Mouse (Mus musculus) liver, embryonic 16.5 days (tissue): ENCODE results near the gene Xxylt1. TPM values are rescaled to one million over a fixed set of nuclear protein-coding genes. Genes with fewer than 3 reads are reported as not detected.

Source experiments
- ATAC-seq: fragments of 200-750 bp; cut with Nextera tagmentation; 2 replicates; pipeline ENCODE4 v1.8.0; 2017; ENCODE audit warnings: low read depth, mild to moderate bottlenecking, moderate number of reproducible peaks, moderate library complexity
- H3K27ac ChIP-seq: fragments of 300-500 bp; sonication (generic); 2 replicates; pipeline ENCODE4 v1.5.1; 2014; ENCODE audit warnings: mild to moderate bottlenecking, low read length
- H3K27me3 ChIP-seq: fragments of 300-500 bp; sonication (generic); 2 replicates; pipeline ENCODE4 v1.6.1; 2014; ENCODE audit warnings: low read depth, low read length, mixed read lengths; ENCODE audit not compliant: control insufficient read depth, insufficient read depth
- H3K36me3 ChIP-seq: fragments of 300-500 bp; sonication (generic); 2 replicates; pipeline ENCODE4 v1.6.1; 2014; ENCODE audit warnings: mild to moderate bottlenecking; ENCODE audit not compliant: control insufficient read depth, insufficient read depth
- H3K4me1 ChIP-seq: fragments of 300-500 bp; sonication (generic); 2 replicates; pipeline ENCODE4 v1.6.1; 2014; ENCODE audit warnings: low read depth, low read length, mixed read lengths; ENCODE audit not compliant: control insufficient read depth
- H3K4me2 ChIP-seq: fragments of 300-500 bp; sonication (generic); 2 replicates; pipeline ENCODE4 v1.6.1; 2014; ENCODE audit warnings: low read depth, low read length, mixed read lengths
- H3K4me3 ChIP-seq: fragments of 300-500 bp; sonication (generic); 2 replicates; pipeline ENCODE4 v1.5.1; 2014; ENCODE audit warnings: low read depth, mild to moderate bottlenecking, low read length
- H3K9ac ChIP-seq: fragments of 300-500 bp; sonication (generic); 2 replicates; pipeline ENCODE4 v1.6.1; 2014; ENCODE audit warnings: low read depth, low read length
- H3K9me3 ChIP-seq: fragments of 300-500 bp; sonication (generic); replicated peaks from 2 replicates; pipeline ENCODE4 v1.6.1; 2016; ENCODE audit warnings: low read length; ENCODE audit not compliant: control insufficient read depth
- WGBS: fragments of 180-500 bp; shearing (Covaris S2); extraction: QIAGEN DNeasy Blood & Tissue Kit; methylation state at CpG from one replicate; pipeline ENCODE4 v1.1.7; 2014; ENCODE audit not compliant: insufficient replicate concordance; 5-methylcytosine and 5-hydroxymethylcytosine counted together
- polyA plus RNA-seq: library from polyadenylated mRNA; unstranded; fragments of >200 nt; fragmentation: Nextera tagmentation; extraction: Ambion mirVana; gene quantifications from 2 replicates; pipeline ENCODE4 v1.2.1, GENCODE M21; 2015

Gene Xxylt1
- polyA plus RNA-seq, 1 experiment from 2014 or later, result 1.2 TPM

DNA sequence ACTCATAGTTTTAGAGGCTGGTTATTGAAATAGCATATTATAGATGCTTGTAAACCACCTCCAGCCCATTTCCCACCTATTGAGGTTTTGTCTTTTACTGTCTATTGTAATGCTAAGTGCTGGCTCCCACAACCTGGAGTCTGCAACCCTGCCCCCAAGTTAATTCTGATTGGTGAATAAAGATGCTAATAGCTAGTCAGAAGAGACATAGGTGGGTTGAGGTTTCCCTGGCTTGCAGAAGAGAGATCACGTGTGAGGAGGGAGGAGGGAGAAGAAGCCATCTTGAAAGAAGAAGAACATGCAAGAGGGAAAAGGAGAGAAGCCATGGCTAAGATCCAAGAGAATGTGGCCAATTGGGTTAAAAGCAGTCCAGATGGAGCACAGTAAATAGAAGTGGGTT, 43.8 kb downstream of the Xxylt1 start:
- H3K4me1 ChIP-seq, result no peaks in the 10 kb centered on the region
- H3K27me3 ChIP-seq, result no peaks in the 10 kb centered on the region
- 73% methylated on average over 1 of the region's 1 CpGs for WGBS
- H3K27ac ChIP-seq, result no peak overlapping the region
- no peak overlapping the region for H3K4me2 ChIP-seq
- no peak overlapping the region for H3K4me3 ChIP-seq
- ATAC-seq, result no peak
- H3K9me3 ChIP-seq, result no peaks in the 10 kb centered on the region
- H3K36me3 ChIP-seq, result no peaks in the 10 kb centered on the region
- no peak overlapping the region for H3K9ac ChIP-seq

DNA sequence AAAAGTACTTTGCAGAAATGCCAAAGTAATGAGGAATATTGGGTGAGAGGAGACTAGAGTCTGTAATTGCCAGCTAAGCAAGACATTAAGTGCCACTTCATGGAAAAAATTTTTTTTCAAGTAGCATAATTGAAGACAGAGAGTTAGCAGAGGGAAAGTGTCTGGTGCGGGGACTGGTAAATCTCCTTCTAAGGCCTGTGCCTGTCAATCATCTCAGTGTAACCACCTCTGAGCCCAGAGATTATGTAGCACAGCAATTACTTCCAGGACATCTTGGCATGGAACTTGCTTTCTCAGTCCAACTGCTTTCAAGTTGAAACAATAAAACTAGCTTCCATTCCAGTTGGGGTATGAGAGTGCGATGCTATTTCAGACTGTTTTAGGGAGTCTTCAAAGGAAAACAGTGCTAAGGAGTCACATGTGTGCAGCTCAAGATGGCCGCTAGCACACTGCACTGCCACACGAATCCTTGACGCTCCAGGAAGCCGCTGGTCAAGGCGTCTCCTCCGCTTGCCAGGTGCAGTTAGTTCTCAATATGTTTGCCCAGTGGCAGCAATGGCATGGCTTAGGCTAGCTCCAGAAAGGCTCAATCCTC, 45.5 kb downstream of the Xxylt1 start:
- H3K27me3 ChIP-seq, result no peaks in the 10 kb centered on the region
- H3K4me1 ChIP-seq, result no peaks in the 10 kb centered on the region
- H3K36me3 ChIP-seq, result no peaks in the 10 kb centered on the region
- no peak for ATAC-seq
- no peak overlapping the region for H3K4me3 ChIP-seq
- H3K4me2 ChIP-seq, result no peak overlapping the region
- H3K9me3 ChIP-seq, result no peaks in the 10 kb centered on the region
- no peak overlapping the region for H3K27ac ChIP-seq
- H3K9ac ChIP-seq, result no peak overlapping the region
- WGBS, result 65% methylated on average over 8 of the region's 8 CpGs

DNA sequence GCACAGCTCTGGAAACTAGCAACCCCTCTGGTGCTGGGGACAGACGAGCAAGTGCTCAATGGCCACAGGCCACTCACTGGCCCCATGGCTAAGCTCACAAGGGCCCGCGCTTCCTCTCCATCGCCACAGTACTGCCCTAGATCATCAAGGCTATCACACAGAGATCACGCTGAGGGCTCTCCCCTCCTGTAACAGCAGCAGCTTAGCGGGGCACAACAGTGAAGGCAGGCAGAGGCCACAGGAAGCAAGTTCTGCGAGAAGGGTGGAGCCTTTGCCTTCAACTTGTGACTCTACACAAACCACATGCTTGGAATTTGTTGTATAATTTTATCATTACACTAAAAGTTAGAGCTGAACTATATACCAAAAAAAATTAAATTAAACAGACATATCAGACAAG, 46.0 kb downstream of the Xxylt1 start:
- no peak overlapping the region for H3K9ac ChIP-seq
- H3K4me3 ChIP-seq, result no peak overlapping the region
- no peaks in the 10 kb centered on the region; the same call in 1 of the 2 replicates for H3K4me1 ChIP-seq
- no peak for ATAC-seq
- 21% methylated on average over 7 of the region's 7 CpGs for WGBS
- H3K36me3 ChIP-seq, result no peaks in the 10 kb centered on the region
- H3K4me2 ChIP-seq, result no peak overlapping the region
- H3K9me3 ChIP-seq, result no peaks in the 10 kb centered on the region
- H3K27me3 ChIP-seq, result no peaks in the 10 kb centered on the region
- no peak overlapping the region for H3K27ac ChIP-seq

DNA sequence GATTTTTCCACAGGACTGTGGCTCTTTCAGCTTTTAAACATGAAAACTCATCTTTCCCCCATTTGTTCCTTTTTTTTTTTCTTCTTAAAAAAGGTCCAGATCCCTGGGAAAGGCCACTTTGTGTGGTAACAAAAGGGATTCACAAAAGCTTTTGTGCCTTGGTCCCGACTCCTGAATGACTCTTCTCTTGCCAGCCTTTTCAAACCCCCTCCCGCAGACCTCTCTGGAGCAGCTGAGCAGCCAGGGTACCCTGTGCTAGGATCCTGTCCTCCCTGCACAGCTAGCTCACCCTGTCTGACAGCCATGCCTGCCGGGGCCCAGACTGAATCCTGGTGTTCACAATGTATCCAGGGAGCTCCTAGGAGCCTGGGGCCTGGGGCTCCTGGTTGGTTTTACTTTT, 47.2 kb downstream of the Xxylt1 start:
- Histone ChIP-seq H3K36me3 (no peaks in the 10 kb centered on the region), H3K27me3 (no peaks in the 10 kb centered on the region), H3K9ac (no peak overlapping the region), H3K9me3 (no peaks in the 10 kb centered on the region), H3K4me2 (no peak overlapping the region), H3K27ac (no peak overlapping the region), H3K4me1 (peaks cover 3% of the 10 kb centered on the region; the same call in 1 of the 2 replicates), H3K4me3 (no peak overlapping the region)
- 71% methylated on average over 3 of the region's 3 CpGs for WGBS
- no peak for ATAC-seq

DNA sequence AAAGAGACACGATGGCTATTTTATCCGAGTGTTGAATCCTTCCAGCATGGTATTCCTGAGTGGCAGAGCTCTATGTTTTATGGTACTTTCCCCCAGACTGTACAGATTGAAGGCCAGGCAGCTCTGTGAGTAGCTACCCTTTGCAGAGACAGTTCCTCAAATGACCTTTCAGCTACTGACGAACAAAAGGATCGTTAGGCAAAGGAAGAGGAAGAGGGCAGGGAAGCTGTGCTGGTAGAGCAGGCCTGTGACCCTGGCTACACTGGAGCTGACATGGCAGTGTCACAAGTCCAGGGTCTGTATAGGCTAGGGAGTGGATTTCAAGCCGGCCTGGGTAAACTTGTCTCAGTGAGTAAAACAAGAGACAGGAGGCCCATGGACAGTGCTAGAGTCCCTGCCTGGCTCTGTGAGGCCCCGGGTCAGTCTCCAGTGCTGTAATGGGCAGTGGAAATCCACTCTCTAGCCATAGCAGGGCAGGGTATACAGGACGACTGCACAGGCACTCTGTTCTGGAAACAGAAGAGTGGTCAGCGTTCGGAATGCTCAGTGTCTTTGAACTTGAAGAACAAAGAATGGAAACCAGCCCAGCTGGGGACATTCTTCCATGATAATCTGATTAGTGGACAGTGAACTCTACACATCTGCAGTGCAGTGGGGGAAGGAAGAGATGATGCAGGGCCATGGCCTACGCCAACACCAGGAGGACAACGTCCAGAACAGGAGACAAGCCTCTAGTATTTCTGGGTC, 51.3 kb downstream of the Xxylt1 start:
- 41% methylated on average over 11 of the region's 11 CpGs for WGBS
- Histone ChIP-seq H3K9me3 (no peaks in the 10 kb centered on the region), H3K36me3 (no peaks in the 10 kb centered on the region), H3K4me3 (no peak overlapping the region), H3K27me3 (no peaks in the 10 kb centered on the region), H3K27ac (0 out of 2 replicates have a peak overlapping the region, but pooled peaks have one; percentile 14), H3K9ac (no peak overlapping the region), H3K4me1 (peaks cover 5% of the 10 kb centered on the region; the same call in 1 of the 2 replicates), H3K4me2 (no peak overlapping the region)
- ATAC-seq, result peak; percentile 30; the same call in 1 of the 2 replicates

DNA sequence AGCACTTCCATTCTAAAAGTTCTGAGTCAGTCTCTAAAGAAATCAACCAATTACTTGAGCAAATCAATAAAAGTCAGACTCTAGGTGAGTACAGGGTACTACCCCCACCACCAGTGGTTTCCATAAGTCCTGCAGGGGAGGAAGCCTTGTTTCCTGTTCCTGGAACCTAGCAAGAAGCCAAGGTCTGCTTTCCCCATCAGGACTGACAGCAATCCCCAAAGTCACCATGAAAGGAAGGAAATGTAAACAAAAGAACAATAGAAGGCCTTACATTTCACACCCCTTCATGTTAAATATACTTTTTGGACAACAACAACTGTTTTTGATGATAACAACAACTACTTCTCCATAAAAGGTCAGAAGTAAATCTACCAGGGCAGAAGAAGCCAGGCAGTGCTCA, 53.6 kb downstream of the Xxylt1 start:
- ATAC-seq, result no peak
- no peak overlapping the region for H3K27ac ChIP-seq
- H3K4me2 ChIP-seq, result no peak overlapping the region

DNA sequence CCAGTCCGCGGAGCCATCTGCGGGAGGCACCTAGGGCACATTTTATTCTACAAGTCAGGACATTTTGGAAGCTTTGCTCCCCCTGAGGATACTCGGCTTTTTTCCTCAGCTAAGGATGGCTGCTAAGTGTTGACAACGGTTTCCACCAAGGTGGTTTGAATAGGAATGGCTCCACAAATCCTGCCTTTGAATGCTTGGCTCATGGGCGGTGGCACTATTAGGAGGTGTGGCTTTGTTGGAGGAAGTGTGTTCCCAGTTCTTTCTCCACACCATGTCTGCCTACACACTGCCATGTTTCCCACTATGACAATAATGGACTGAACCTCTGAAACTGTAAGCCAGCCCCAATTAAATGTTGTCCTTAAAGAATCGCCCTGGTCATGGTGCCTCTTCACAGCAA, 55.7 kb downstream of the Xxylt1 start:
- H3K4me2 ChIP-seq, result no peak overlapping the region
- no peaks in the 10 kb centered on the region for H3K9me3 ChIP-seq
- H3K36me3 ChIP-seq, result no peaks in the 10 kb centered on the region
- no peaks in the 10 kb centered on the region for H3K27me3 ChIP-seq
- H3K9ac ChIP-seq, result no peak overlapping the region
- no peak overlapping the region for H3K4me3 ChIP-seq
- H3K27ac ChIP-seq, result no peak overlapping the region
- WGBS, result 78% methylated on average over 7 of the region's 7 CpGs
- ATAC-seq, result no peak
- peaks cover 8% of the 10 kb centered on the region for H3K4me1 ChIP-seq

More for the DNA sequence above, 53.6 kb downstream of the Xxylt1 start:
- no peak overlapping the region for H3K4me3 ChIP-seq
- peaks cover 5% of the 10 kb centered on the region; the same call in 1 of the 2 replicates for H3K4me1 ChIP-seq
- no peaks in the 10 kb centered on the region for H3K27me3 ChIP-seq
- no peaks in the 10 kb centered on the region for H3K9me3 ChIP-seq
- H3K36me3 ChIP-seq, result no peaks in the 10 kb centered on the region
- H3K9ac ChIP-seq, result no peak overlapping the region

DNA sequence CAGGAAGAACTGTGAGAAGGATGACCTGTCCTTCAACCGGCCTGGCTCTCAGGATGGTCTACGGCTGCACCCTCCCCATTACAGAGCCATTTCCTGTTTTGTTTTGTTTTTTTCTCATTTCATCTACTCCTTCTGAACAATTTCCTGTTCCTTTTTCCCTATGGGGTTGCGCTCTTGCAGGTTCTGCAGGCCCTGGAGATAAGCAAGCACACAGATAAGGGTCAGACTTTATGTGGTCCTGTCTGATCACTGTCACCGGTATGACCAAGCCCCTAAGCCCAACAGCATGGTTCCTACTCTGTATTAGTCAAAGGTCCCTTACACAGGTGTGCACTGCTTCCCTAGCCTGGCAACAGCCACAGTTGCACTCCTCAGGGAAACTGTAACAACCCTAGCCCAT, 56.2 kb downstream of the Xxylt1 start:
- H3K9me3 ChIP-seq, result no peaks in the 10 kb centered on the region
- H3K4me2 ChIP-seq, result no peak overlapping the region
- no peak for ATAC-seq
- H3K36me3 ChIP-seq, result no peaks in the 10 kb centered on the region
- no peaks in the 10 kb centered on the region for H3K27me3 ChIP-seq
- 27% methylated on average over 4 of the region's 4 CpGs for WGBS
- no peak overlapping the region for H3K4me3 ChIP-seq
- no peak overlapping the region for H3K9ac ChIP-seq
- no peak overlapping the region; the same call in 1 of the 2 replicates for H3K27ac ChIP-seq
- peaks cover 7% of the 10 kb centered on the region for H3K4me1 ChIP-seq

DNA sequence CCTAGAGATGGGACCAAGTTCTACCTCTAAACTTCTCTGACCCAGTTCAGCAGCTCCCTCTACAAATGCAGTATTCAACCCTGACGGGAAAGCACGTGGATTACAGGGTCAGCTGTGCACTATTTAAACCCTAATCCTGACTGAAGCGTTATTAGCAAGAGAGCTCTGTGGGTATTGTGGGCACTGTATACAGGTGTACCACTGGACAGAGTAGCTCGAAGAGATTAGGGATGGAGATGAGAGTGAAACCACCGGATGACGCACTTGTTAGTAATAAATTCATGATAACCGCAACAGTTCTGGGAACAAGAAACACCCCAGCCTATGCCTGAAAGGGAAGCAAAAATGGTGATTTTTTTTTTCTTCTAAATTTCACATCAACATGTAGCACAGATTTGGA, 57.0 kb downstream of the Xxylt1 start:
- no peak overlapping the region for H3K4me3 ChIP-seq
- no peaks in the 10 kb centered on the region for H3K9me3 ChIP-seq
- peaks cover 6% of the 10 kb centered on the region for H3K4me1 ChIP-seq
- H3K9ac ChIP-seq, result no peak overlapping the region
- no peak for ATAC-seq
- H3K27ac ChIP-seq, result no peak overlapping the region
- H3K4me2 ChIP-seq, result no peak overlapping the region
- no peaks in the 10 kb centered on the region for H3K27me3 ChIP-seq
- whole genome bisulfite sequencing, result 69% methylated on average over 7 of the region's 7 CpGs
- no peaks in the 10 kb centered on the region for H3K36me3 ChIP-seq
